Mouse (Mus musculus) MEL (cell line): ENCODE data around the gene Olfr707. TPM values are rescaled to one million over a fixed set of nuclear protein-coding genes. Genes with fewer than 3 reads are reported as not detected.
"Not testable (repeated sequence)": the region's sequence is repeated elsewhere in the genome, so short reads cannot be mapped to it uniquely, and the experiment has no call there.

Source experiments
- DNase-seq: peaks from one replicate; pipeline ENCODE4 v3.0.0; 2011; ENCODE audit warnings: low read depth, low spot score
- H3K27ac ChIP-seq: 2 replicates; pipeline ENCODE4 v1.5.1; 2012; ENCODE audit warnings: low read depth, mild to moderate bottlenecking, control low read depth, low read length, moderate library complexity; ENCODE audit not compliant: control insufficient read depth
- H3K27me3 ChIP-seq, 2 experiments: fragments of 150-350 bp in 1 of 2; sonication (generic) in 1 of 2; 2 replicates each; pipeline ENCODE4 v1.6.1; 2012; ENCODE audit warnings: low read length in 2 of 2, mild to moderate bottlenecking in 2 of 2, improper control_type of control experiment in 1 of 2, moderate library complexity in 1 of 2; ENCODE audit not compliant: insufficient read depth in 2 of 2, control insufficient read depth in 1 of 2
- H3K36me3 ChIP-seq, 2 experiments: 2 replicates each; pipeline ENCODE4 v1.6.1; 2012 to 2014; ENCODE audit warnings: low read length in 2 of 2, improper control_type of control experiment in 1 of 2, inconsistent platforms in 1 of 2, mild to moderate bottlenecking in 1 of 2; ENCODE audit not compliant: insufficient read depth in 2 of 2, control insufficient read depth in 1 of 2
- H3K4me1 ChIP-seq, 2 experiments: fragments of 150-350 bp in 1 of 2; sonication (generic) in 1 of 2; 2 replicates each; pipeline ENCODE4 v1.6.1; 2012; ENCODE audit warnings: low read length in 2 of 2, improper control_type of control experiment in 1 of 2, mild to moderate bottlenecking in 1 of 2; ENCODE audit not compliant: insufficient read depth in 2 of 2, control insufficient read depth in 1 of 2
- H3K4me3 ChIP-seq, 2 experiments: fragments of 150-350 bp in 1 of 2; sonication (generic) in 1 of 2; 2 replicates each; pipeline ENCODE4 v1.5.1; 2012; ENCODE audit warnings: low read depth in 2 of 2, low read length in 2 of 2, mild to moderate bottlenecking in 2 of 2, moderate library complexity in 2 of 2, control low read depth in 1 of 2, improper control_type of control experiment in 1 of 2; ENCODE audit not compliant: control insufficient read depth in 1 of 2, insufficient read depth in 1 of 2
- H3K79me2 ChIP-seq: 2 replicates; pipeline ENCODE4 v1.6.1; 2012; ENCODE audit warnings: mild to moderate bottlenecking, low read length, moderate library complexity; ENCODE audit not compliant: control insufficient read depth, poor library complexity, insufficient read depth
- H3K9ac ChIP-seq: 2 replicates; pipeline ENCODE4 v1.6.1; 2012; ENCODE audit warnings: low read depth, mild to moderate bottlenecking, control low read depth, low read length, moderate library complexity; ENCODE audit not compliant: control insufficient read depth, poor library complexity, severe bottlenecking
- H3K9me3 ChIP-seq: fragments of 150-350 bp; sonication (generic); replicated peaks from 2 replicates; pipeline ENCODE4 v1.6.1; 2012; ENCODE audit warnings: mild to moderate bottlenecking, low read length, improper control_type of control experiment, moderate library complexity; ENCODE audit not compliant: insufficient read depth
- CHD1 ChIP-seq: IDR thresholded peaks from 2 replicates; pipeline ENCODE4 v1.6.1; 2012; ENCODE audit warnings: low read depth, mild to moderate bottlenecking, inconsistent platforms, low read length, improper control_type of control experiment
- CHD2 ChIP-seq: IDR thresholded peaks from 2 replicates; pipeline ENCODE4 v1.6.1; 2011; ENCODE audit warnings: low read length, improper control_type of control experiment
- EP300 ChIP-seq, 2 experiments: IDR thresholded peaks; 2 replicates each; pipeline ENCODE4 v1.6.1; 2011; ENCODE audit warnings: improper control_type of control experiment in 2 of 2, low read length in 2 of 2, low read depth in 1 of 2, mild to moderate bottlenecking in 1 of 2
- GABPA ChIP-seq: IDR thresholded peaks from 2 replicates; pipeline ENCODE4 v1.6.1; 2012; ENCODE audit warnings: low read depth, mild to moderate bottlenecking, inconsistent platforms, low read length, improper control_type of control experiment, moderate library complexity
- KAT2A ChIP-seq: conservative IDR thresholded peaks from 2 replicates; pipeline ENCODE4 v1.6.1; 2012; ENCODE audit warnings: low read depth, low read length, improper control_type of control experiment, inconsistent platforms
- MAFK ChIP-seq: IDR thresholded peaks from 2 replicates; pipeline ENCODE4 v1.6.1; 2011; ENCODE audit warnings: low read depth, mild to moderate bottlenecking, low read length, improper control_type of control experiment, borderline replicate concordance
- MEF2A ChIP-seq: IDR thresholded peaks from 2 replicates; pipeline ENCODE4 v1.6.1; 2014; ENCODE audit warnings: low read depth, mild to moderate bottlenecking, inconsistent platforms, low read length, improper control_type of control experiment; ENCODE audit not compliant: poor library complexity, insufficient replicate concordance, severe bottlenecking; ENCODE audit errors: extremely low read depth
- NELFE ChIP-seq: IDR thresholded peaks from 2 replicates; pipeline ENCODE4 v1.6.1; 2011; ENCODE audit warnings: low read depth, low read length, improper control_type of control experiment
- NRF1 ChIP-seq: IDR thresholded peaks from 2 replicates; pipeline ENCODE4 v1.6.1; 2014; ENCODE audit warnings: low read depth, mild to moderate bottlenecking, inconsistent platforms, low read length, improper control_type of control experiment, moderate library complexity; ENCODE audit not compliant: poor library complexity, insufficient read depth, severe bottlenecking
- POLR2A ChIP-seq, 2 experiments: IDR thresholded peaks; 2 replicates each; pipeline ENCODE4 v1.6.1; 2011 to 2012; ENCODE audit warnings: low read length in 2 of 2, mild to moderate bottlenecking in 2 of 2, control low read depth in 1 of 2, improper control_type of control experiment in 1 of 2, low read depth in 1 of 2, moderate library complexity in 1 of 2; ENCODE audit not compliant: control insufficient read depth in 1 of 2, insufficient read depth in 1 of 2, poor library complexity in 1 of 2
- POLR2AphosphoS2 ChIP-seq: IDR thresholded peaks from 2 replicates; pipeline ENCODE4 v1.6.1; 2011; ENCODE audit warnings: low read length, improper control_type of control experiment
- POLR2AphosphoS5 ChIP-seq: IDR thresholded peaks from 2 replicates; pipeline ENCODE4 v1.6.1; 2012; ENCODE audit warnings: low read depth, borderline replicate concordance, mild to moderate bottlenecking, inconsistent platforms, low read length, moderate library complexity, mixed read lengths
- SIN3A ChIP-seq: IDR thresholded peaks from 2 replicates; pipeline ENCODE4 v1.6.1; 2012; ENCODE audit warnings: low read length, improper control_type of control experiment, inconsistent platforms
- TAL1 ChIP-seq: IDR thresholded peaks from 2 replicates; pipeline ENCODE4 v1.6.1; 2012; ENCODE audit warnings: mild to moderate bottlenecking, inconsistent platforms, low read length, moderate library complexity, mixed read lengths
- TBP ChIP-seq: IDR thresholded peaks from 2 replicates; pipeline ENCODE4 v1.8.0; 2011; ENCODE audit warnings: low read depth, low read length, improper control_type of control experiment
- TCF12 ChIP-seq: IDR thresholded peaks from 2 replicates; pipeline ENCODE4 v1.6.1; 2014; ENCODE audit warnings: low read depth, mild to moderate bottlenecking, inconsistent platforms, low read length, improper control_type of control experiment, moderate library complexity
- UBTF ChIP-seq: IDR thresholded peaks from 2 replicates; pipeline ENCODE4 v1.6.1; 2012; ENCODE audit warnings: low read depth, mild to moderate bottlenecking, inconsistent platforms, low read length, improper control_type of control experiment, moderate library complexity, borderline replicate concordance; ENCODE audit not compliant: insufficient read depth
- USF1 ChIP-seq: IDR thresholded peaks from 2 replicates; pipeline ENCODE4 v1.6.1; 2014; ENCODE audit warnings: low read depth, mild to moderate bottlenecking, inconsistent platforms, low read length, improper control_type of control experiment, moderate library complexity
- ZKSCAN1 ChIP-seq: IDR thresholded peaks from 2 replicates; pipeline ENCODE4 v1.6.1; 2012; ENCODE audit warnings: low read depth, mild to moderate bottlenecking, inconsistent platforms, low read length, improper control_type of control experiment, moderate library complexity
- polyA plus RNA-seq, 2 experiments: library from polyadenylated mRNA; stranded (reverse) in 1 of 2; unstranded in 1 of 2; fragments of >175 nt in 1 of 2; fragments of >200 nt in 1 of 2; gene quantifications; 2 replicates each; pipeline versions ENCODE4 v1.2.1 to v1.2.4; 2012; ENCODE audit warnings: low replicate concordance in 2 of 2, low read depth in 1 of 2; ENCODE audit not compliant: insufficient read length in 2 of 2, insufficient read depth in 1 of 2, missing spikeins in 1 of 2
- total RNA-seq: library from RNA; depleted of rRNA; stranded (reverse); fragments of 300-350 nt; gene quantifications from 2 replicates; pipeline ENCODE4 v1.2.3, GENCODE M21; 2012; rRNA removed

Olfr707 gene
- not detected in 2 replicates for total RNA-seq
- not detected for polyA plus RNA-seq

DNA sequence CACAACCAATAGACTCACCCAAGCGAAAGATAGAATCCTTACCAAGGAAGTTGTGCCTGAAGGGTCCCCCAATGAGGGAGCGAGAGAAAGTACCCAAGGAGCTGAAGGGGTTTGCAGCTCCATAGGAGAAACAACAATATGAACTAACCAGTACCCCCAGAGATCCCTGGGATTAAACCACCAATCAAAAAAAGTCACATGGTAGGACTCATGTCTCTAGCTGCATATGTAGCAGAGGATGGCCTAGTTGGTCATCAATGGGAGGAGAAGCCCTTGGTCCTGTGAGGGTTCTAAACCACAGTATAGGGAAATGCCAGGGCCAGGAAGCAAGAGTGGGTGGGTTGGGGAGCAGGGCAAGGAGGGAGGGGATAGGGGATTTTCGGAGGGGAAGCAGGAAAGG lies at the start of gene Olfr707:
Gene Olfr707, minus strand, starts transcription at position 101 of the 400 bp plus-strand sequence.
- not testable (repeated sequence) for H3K4me1 ChIP-seq, H3K9ac ChIP-seq, H3K79me2 ChIP-seq, H3K4me3 ChIP-seq, H3K27ac ChIP-seq, H3K36me3 ChIP-seq, DNase-seq, H3K9me3 ChIP-seq, H3K27me3 ChIP-seq

DNA sequence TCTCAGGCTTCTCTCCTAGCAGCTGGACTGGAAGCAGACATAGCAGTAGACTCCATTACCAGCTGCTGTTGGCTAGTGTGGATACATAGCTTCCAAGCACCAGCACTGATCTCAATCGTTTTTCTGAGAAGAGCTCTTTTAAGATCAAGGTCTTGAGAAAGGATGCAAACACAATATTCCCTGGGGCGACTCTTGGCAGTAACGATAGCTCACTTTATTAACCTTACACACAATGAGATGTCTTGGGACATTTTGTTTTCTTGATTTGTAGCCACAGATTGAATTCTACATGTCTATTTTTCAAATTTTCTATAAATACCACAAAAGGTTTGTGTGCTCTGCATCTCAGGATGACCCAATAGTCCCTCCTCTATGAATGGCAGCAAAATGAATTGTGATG lies 47.2 kb upstream of the Olfr707 start, which contains the start of gene Olfr710:
Gene Olfr710, minus strand, starts transcription at position 101 of the 400 bp plus-strand sequence.
- no peak within 1 kb of the TSS for H3K9ac ChIP-seq
- no peaks in the 10 kb centered on the region for H3K9me3 ChIP-seq
- no peaks in the 10 kb centered on the region for H3K4me1 ChIP-seq
- no peaks in the 10 kb centered on the region for H3K36me3 ChIP-seq
- H3K27me3 ChIP-seq, result no peaks in the 10 kb centered on the region
- H3K4me3 ChIP-seq, result no peak within 1 kb of the TSS
- H3K27ac ChIP-seq, result no peak within 1 kb of the TSS
- DNase-seq, result no peak
- no peak for TF ChIP-seq POLR2AphosphoS5
- no peak for TF ChIP-seq MEF2A
- TF ChIP-seq ZKSCAN1, result no peak
- TF ChIP-seq GABPA, result no peak
- TF ChIP-seq USF1, result no peak
- no peak for TF ChIP-seq EP300 (IDR thresholded peaks at IDR 0.05; ENCODE audit: low read depth in 1 of 2, low read length in 2 of 2)
- no peak for TF ChIP-seq KAT2A
- TF ChIP-seq CHD1, result no peak
- TF ChIP-seq UBTF, result no peak
- TF ChIP-seq TAL1, result no peak
- TF ChIP-seq NELFE, result no peak
- TF ChIP-seq TBP, result no peak
- TF ChIP-seq POLR2AphosphoS2, result no peak
- no peak for TF ChIP-seq SIN3A
- TF ChIP-seq CHD2, result no peak
- no peak for TF ChIP-seq MAFK
- no peak for TF ChIP-seq NRF1
- no peak for TF ChIP-seq TCF12
- TF ChIP-seq POLR2A (IDR thresholded peaks at IDR 0.05; ENCODE audit: control insufficient read depth in 1 of 2, insufficient read depth in 1 of 2, low read depth in 1 of 2, low read length in 2 of 2, poor library complexity in 1 of 2), result no peak
- no peaks in the 10 kb centered on the region for H3K79me2 ChIP-seq
